Mouse (Mus musculus): ENCODE results near the gene Olfr441.
"Not testable (repeated sequence)": the region's sequence is repeated elsewhere in the genome, so short reads cannot be mapped to it uniquely, and the experiment has no call there.

Gene Olfr441

DNA sequence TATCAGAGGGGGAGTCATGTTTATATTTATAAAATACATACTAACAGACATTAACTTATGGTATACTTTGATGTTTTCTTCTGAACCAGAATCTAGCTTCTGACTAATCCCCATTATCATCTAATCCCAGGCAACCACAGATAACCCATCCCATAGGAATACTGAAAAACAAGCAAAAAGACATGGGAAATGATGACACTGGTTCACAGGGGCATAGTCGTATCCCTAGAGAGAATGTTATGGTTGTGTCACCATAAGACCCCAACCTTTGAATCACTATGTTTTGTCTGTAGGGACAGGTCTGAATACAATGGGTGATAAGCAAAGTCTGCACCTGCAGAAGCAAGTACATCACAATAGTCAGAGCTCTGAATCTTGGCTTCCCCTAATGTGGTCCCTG, at the start of gene Olfr441:
Gene Olfr441, plus strand, starts transcription at position 301 of the 400 bp plus-strand sequence.
- not testable (repeated sequence) for DNase-seq

DNA sequence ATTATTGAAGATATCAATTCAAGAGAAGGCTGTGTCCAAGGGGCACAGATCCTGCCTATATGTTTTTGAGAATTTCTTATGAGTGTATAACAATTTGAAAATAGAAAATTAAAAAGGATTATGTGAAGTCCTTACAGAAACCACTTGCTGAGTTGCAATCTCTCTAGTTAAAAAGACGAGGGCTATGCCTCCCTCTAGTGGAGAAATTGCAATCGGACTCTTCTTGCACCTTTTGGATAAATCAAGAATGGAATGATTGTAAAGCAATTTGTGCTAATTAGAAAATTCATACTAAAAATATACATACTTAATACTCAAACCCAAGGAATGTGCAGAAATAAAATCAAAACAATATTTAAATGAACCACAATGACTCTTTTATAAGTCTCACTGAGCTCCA, 27.4 kb upstream of the Olfr441 start:
- peak; percentile 37 for DNase-seq

DNA sequence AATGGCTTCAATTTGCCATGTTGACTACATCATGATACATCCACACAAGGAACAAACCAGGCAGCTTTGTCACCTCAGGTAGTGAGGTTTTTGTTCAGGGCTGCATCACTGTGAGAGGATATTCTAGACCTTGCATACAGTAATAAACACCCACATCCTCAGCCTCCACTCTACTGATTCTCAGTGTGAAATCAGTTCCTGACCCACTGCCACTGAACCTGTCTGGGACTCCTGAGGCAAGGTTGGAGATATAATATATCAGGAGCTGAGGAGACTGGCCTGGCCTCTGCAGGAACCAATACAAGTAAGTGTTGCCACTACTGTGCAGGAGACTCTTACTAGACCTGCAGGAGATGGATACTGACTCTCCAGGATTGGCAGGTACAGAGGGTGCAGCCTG, 24.8 kb upstream of the Olfr441 start:
- DNase-seq = not testable (repeated sequence)

DNA sequence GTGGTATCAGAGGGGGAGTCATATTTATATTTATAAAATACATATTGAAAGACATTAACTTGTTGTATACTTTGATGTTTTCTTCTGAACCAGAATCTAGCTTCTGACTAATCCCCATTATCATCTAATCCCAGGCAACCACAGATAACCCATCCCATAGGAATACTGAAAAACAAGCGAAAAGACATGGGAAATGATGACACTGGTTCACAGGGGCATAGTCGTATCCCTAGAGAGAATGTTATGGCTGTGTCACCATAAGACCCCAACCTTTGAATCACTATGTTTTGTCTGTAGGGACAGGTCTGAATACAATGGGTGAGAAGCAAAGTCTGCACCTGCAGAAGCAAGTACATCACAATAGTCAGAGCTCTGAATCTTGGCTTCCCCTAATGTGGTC, 40.1 kb downstream of the Olfr441 start, which contains the start of gene Olfr237-ps1:
Gene Olfr237-ps1, plus strand, starts transcription at position 301 of the 400 bp plus-strand sequence.
- not testable (repeated sequence) for DNase-seq

DNA sequence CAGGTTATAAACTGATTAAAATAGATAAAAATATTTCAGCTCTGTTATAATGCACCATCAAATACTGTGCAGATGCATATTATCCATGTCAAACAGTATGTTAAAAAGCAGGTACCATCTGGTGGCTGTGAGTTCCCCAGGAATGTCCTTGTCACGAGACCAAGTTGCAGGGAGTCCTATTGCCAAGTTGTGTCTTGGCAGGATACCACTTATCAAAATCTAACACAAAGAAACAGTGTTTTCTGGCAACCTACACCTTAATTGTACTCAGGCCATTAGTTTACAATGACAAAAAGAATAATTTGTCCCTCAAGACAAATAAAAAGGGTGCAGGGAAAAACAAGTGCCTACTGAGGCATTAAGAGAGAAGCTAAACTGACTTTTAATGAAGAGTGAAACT, 53.3 kb downstream of the Olfr441 start:
- no peak for DNase-seq

DNA sequence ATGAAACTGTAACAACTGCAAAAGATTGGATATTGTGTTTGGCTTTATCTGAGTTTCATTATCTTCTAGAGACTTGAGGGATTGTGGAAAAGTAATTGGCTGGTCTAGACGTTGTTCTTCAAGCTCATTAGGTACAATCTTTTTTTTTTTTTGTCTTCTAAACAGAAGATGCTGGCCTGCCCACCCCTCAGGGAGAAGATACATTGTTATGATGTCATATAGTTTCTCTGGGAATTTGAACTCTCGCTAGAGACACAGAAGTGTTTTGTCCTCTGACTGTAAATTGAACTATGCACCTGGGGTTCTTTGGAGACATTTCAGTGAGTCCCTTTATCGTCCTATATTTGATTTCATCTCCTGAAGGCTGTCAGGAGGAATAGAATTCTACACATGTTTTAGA, 56.8 kb downstream of the Olfr441 start, which contains the start of gene Olfr437:
Gene Olfr437, plus strand, starts transcription at position 301 of the 400 bp plus-strand sequence.
- no peak for DNase-seq

DNA sequence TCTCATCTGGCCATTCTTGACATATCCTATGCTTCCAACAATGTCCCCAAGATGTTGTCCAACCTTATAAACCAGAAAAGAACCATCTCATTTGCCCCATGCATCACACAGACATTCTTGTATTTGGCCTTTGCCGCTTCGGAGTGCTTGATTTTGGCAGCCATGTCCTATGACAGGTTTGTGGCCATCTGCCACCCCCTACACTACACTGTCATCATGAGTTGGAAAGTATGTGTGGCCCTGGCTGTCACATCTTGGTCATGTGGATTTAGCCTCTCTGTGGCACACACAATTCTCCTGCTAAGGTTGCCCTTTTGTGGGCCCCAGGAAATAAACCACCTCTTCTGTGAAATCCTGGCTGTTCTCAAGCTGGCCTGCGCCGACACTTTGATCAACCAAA, 61.1 kb downstream of the Olfr441 start:
- no peak for DNase-seq
